Mouse (Mus musculus) midbrain, embryonic 12.5 days (tissue): ENCODE results near the gene Fgfr2. TPM values are rescaled to one million over a fixed set of nuclear protein-coding genes. Genes with fewer than 3 reads are reported as not detected.
A peak's percentile ranks its signal among the peaks of the same experiment; 100 is the strongest.

ENCODE experiments used
- ATAC-seq: fragments of 200-750 bp; cut with Nextera tagmentation; 2 replicates; pipeline ENCODE4 v1.8.0; 2017; ENCODE audit warnings: low read depth, moderate TSS enrichment, moderate library complexity; ENCODE audit not compliant: low FRiP score
- H3K27ac ChIP-seq: fragments of 300-500 bp; sonication (generic); replicated peaks from 2 replicates; pipeline ENCODE4 v1.5.1; 2016; ENCODE audit warnings: mild to moderate bottlenecking
- H3K27me3 ChIP-seq: fragments of 300-500 bp; sonication (generic); 2 replicates; pipeline ENCODE4 v1.6.1; 2016; ENCODE audit warnings: mild to moderate bottlenecking
- H3K36me3 ChIP-seq: fragments of 300-500 bp; sonication (generic); 2 replicates; pipeline ENCODE4 v1.6.1; 2016
- H3K4me1 ChIP-seq: fragments of 300-500 bp; sonication (generic); 2 replicates; pipeline ENCODE4 v1.6.1; 2016
- H3K4me2 ChIP-seq: fragments of 300-500 bp; sonication (generic); replicated peaks from 2 replicates; pipeline ENCODE4 v1.6.1; 2016; ENCODE audit warnings: mild to moderate bottlenecking, moderate library complexity
- H3K4me3 ChIP-seq: fragments of 300-500 bp; sonication (generic); 2 replicates; pipeline ENCODE4 v1.5.1; 2016; ENCODE audit warnings: mild to moderate bottlenecking
- H3K9ac ChIP-seq: fragments of 300-500 bp; sonication (generic); replicated peaks from 2 replicates; pipeline ENCODE4 v1.6.1; 2016; ENCODE audit warnings: mild to moderate bottlenecking, moderate library complexity
- H3K9me3 ChIP-seq: fragments of 300-500 bp; sonication (generic); 2 replicates; pipeline ENCODE4 v1.6.1; 2016; ENCODE audit warnings: mild to moderate bottlenecking
- WGBS: fragments of 180-500 bp; shearing (Covaris S2); methylation state at CpG from one replicate; pipeline ENCODE4 v1.1.7; 2016; 5-methylcytosine and 5-hydroxymethylcytosine counted together
- polyA plus RNA-seq: library from polyadenylated mRNA; unstranded; fragments of >200 nt; fragmentation: Nextera tagmentation; extraction: Ambion mirVana; gene quantifications from 2 replicates; pipeline ENCODE4 v1.2.1, GENCODE M21; 2016

Fgfr2 gene
- polyA plus RNA-seq, 1 experiment from 2014 or later: 96.5 TPM

- Histone ChIP-seq H3K36me3 (peaks cover 55% of the 10 kb centered on the region), H3K27me3 (peaks cover 32% of the 10 kb centered on the region), H3K4me1 (peaks cover 23% of the 10 kb centered on the region), H3K9me3 (no peaks in the 10 kb centered on the region), H3K4me3 (no peak overlapping the region), H3K4me2 (no peak overlapping the region), H3K9ac (no peak overlapping the region), H3K27ac (no peak overlapping the region)
- ATAC-seq: 0 out of 2 replicates have a peak, but pooled peaks have one; percentile 30
- 41% methylated on average over 12 of the region's 12 CpGs for WGBS
Observed at GRCm38 (mm10) chr7:130168296-130168695, 2954.9 kb downstream of the Fgfr2 start.

DNA sequence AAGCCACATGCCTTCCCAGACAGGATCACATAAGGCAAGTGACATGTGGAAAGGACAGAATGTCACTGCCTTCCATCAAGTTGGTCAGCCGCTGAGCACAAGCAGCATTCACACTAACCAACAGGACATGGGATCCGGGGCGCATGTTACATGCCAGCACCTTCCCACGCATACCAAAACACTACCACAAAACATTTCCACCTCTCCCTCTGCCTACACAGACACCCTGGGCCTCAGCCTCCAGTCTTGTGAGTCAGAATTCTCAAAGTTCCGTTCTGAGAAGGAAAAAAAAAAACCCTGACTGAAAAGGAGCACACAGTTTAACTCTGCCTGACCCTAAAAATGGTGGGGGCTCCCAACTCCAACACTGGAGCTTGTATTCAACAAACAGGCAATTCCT lies 2955.9 kb downstream of the Fgfr2 start:
- H3K4me1 ChIP-seq: peaks cover 23% of the 10 kb centered on the region
- no peak overlapping the region for H3K27ac ChIP-seq
- H3K36me3 ChIP-seq: peaks cover 52% of the 10 kb centered on the region
- H3K4me2 ChIP-seq: no peak overlapping the region
- no peak overlapping the region for H3K9ac ChIP-seq
- H3K9me3 ChIP-seq: no peaks in the 10 kb centered on the region
- H3K27me3 ChIP-seq: peaks cover 32% of the 10 kb centered on the region
- no peak overlapping the region for H3K4me3 ChIP-seq
- 76% methylated on average over 5 of the region's 5 CpGs for WGBS
- ATAC-seq: no peak

GRCm38 (mm10) chr7:130166190-130166589 lies 2957.0 kb downstream of the Fgfr2 start:
- ATAC-seq: no peak
- Histone ChIP-seq H3K4me1 (peaks cover 23% of the 10 kb centered on the region), H3K27ac (no peak overlapping the region), H3K36me3 (peaks cover 51% of the 10 kb centered on the region), H3K4me3 (no peak overlapping the region), H3K4me2 (no peak overlapping the region), H3K9ac (no peak overlapping the region), H3K9me3 (no peaks in the 10 kb centered on the region), H3K27me3 (peaks cover 22% of the 10 kb centered on the region)
- WGBS: 46% methylated on average over 4 of the region's 4 CpGs

DNA sequence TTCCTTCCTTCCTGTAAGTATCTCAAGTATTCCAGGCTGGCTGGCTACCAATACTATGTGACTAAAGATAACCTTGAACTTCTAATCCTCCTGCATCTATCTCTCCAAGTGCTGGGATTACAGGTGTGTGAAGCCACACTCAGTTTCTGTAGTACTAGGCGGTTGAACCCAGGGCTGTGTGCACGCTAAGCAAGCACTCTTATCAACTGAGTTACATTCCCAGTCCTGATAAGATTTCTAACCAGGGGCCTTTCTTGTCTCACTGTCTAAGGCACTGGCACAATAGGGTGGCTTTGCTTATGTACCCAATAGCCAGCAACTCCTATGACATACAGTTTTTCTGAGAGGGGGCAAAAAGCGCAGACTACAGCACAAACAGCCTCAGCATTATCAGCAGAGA lies 2957.7 kb downstream of the Fgfr2 start:
- H3K4me3 ChIP-seq: no peak overlapping the region
- peaks cover 49% of the 10 kb centered on the region for H3K36me3 ChIP-seq
- peaks cover 19% of the 10 kb centered on the region for H3K27me3 ChIP-seq
- peaks cover 23% of the 10 kb centered on the region for H3K4me1 ChIP-seq
- no peaks in the 10 kb centered on the region for H3K9me3 ChIP-seq
- 92% methylated on average over 3 of the region's 3 CpGs for WGBS
- no peak overlapping the region for H3K9ac ChIP-seq
- H3K27ac ChIP-seq: no peak overlapping the region
- ATAC-seq: no peak
- no peak overlapping the region for H3K4me2 ChIP-seq

DNA sequence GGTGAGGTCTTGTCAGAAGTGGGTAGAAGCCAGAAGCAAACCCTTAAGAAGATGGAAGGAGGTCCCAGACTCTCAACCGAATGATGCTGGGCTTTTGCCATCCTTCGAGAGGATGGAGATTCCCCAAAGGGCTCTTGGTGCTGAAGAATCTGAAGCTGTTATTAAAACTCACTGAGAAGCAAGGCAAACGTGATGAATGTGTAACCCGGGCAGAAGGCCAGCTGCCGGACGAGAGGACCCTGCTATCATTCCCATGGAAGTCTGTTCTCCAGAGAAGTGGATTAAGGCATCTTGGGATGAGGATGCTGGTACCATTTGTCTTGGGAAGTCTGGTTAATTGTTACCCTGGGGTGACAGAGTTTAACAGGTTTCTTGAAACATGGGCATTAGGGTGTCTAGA lies 2960.4 kb downstream of the Fgfr2 start:
- no peak overlapping the region for H3K9ac ChIP-seq
- no peaks in the 10 kb centered on the region for H3K9me3 ChIP-seq
- H3K4me2 ChIP-seq: no peak overlapping the region
- H3K4me1 ChIP-seq: peaks cover 12% of the 10 kb centered on the region; the same call in 1 of the 2 replicates
- no peak for ATAC-seq
- H3K27ac ChIP-seq: no peak overlapping the region
- peaks cover 6% of the 10 kb centered on the region; the same call in 1 of the 2 replicates for H3K27me3 ChIP-seq
- H3K36me3 ChIP-seq: peaks cover 30% of the 10 kb centered on the region
- no peak overlapping the region for H3K4me3 ChIP-seq
- 89% methylated on average over 6 of the region's 6 CpGs for WGBS

- no peak overlapping the region for H3K4me2 ChIP-seq
- H3K9ac ChIP-seq: no peak overlapping the region
- 78% methylated on average over 5 of the region's 5 CpGs for WGBS
- peaks cover 28% of the 10 kb centered on the region for H3K36me3 ChIP-seq
- peaks cover 3% of the 10 kb centered on the region; the same call in 1 of the 2 replicates for H3K27me3 ChIP-seq
- ATAC-seq: no peak
- no peaks in the 10 kb centered on the region for H3K9me3 ChIP-seq
- H3K27ac ChIP-seq: no peak overlapping the region
- no peak overlapping the region for H3K4me3 ChIP-seq
- H3K4me1 ChIP-seq: 0 out of 2 replicates have a peak, but pooled peaks cover 6% of the 10 kb centered on the region
Observed at GRCm38 (mm10) chr7:130161581-130161980, 2961.6 kb downstream of the Fgfr2 start.

GRCm38 (mm10) chr7:130158845-130159244 lies 2964.3 kb downstream of the Fgfr2 start:
- ATAC-seq: no peak
- no peak overlapping the region for H3K27ac ChIP-seq
- H3K4me1 ChIP-seq: no peaks in the 10 kb centered on the region
- 96% methylated on average over 3 of the region's 3 CpGs for WGBS
- no peak overlapping the region for H3K4me3 ChIP-seq
- no peak overlapping the region for H3K9ac ChIP-seq
- H3K27me3 ChIP-seq: no peaks in the 10 kb centered on the region
- peaks cover 21% of the 10 kb centered on the region for H3K36me3 ChIP-seq
- no peaks in the 10 kb centered on the region for H3K9me3 ChIP-seq
- H3K4me2 ChIP-seq: no peak overlapping the region

DNA sequence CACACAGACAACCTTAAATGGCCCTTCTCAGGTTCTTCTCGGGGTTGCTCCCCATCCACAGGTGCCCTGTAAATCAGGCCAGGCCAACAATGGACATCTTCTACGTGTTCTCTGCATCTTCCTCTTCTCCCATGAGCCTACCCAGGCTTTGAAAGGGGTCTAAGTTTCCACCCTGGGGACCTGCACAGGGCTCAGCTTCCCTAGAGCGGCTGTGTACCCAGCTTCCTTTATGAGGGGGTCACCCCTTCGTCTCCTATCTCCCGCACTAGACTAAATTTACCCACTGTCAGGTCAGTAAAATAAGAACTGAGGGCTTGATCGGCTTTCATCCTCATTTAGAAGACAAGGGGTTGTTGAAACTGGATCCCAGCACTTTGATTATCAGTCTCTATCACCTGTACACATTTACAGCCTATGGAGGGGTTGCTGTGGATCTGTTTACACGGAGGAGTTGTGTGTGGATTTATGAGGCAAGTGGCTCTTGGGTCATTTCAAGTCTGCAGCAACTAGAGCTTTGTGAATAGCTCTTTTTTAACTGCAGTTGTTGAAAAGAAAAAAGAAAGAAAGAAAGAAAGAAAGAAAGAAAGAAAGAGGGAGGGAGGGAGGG lies 2969.7 kb downstream of the Fgfr2 start:
- WGBS: 87% methylated on average over 7 of the region's 7 CpGs
- Histone ChIP-seq H3K27ac (no peak overlapping the region), H3K4me3 (no peak overlapping the region), H3K4me1 (no peaks in the 10 kb centered on the region), H3K9me3 (no peaks in the 10 kb centered on the region), H3K4me2 (no peak overlapping the region), H3K36me3 (no peaks in the 10 kb centered on the region), H3K27me3 (no peaks in the 10 kb centered on the region; the same call in none of the 2 replicates), H3K9ac (no peak overlapping the region)
- ATAC-seq: no peak

GRCm38 (mm10) chr7:130148906-130149305 lies 2974.2 kb downstream of the Fgfr2 start:
- Histone ChIP-seq H3K9me3 (no peaks in the 10 kb centered on the region), H3K27ac (no peak overlapping the region), H3K36me3 (no peaks in the 10 kb centered on the region), H3K4me1 (no peaks in the 10 kb centered on the region), H3K4me2 (no peak overlapping the region), H3K4me3 (no peak overlapping the region), H3K9ac (no peak overlapping the region), H3K27me3 (peaks cover 4% of the 10 kb centered on the region)
- 91% methylated on average over 5 of the region's 5 CpGs for WGBS
- no peak for ATAC-seq

GRCm38 (mm10) chr7:130147230-130147629 lies 2975.9 kb downstream of the Fgfr2 start:
- H3K9me3 ChIP-seq: no peaks in the 10 kb centered on the region
- peaks cover 8% of the 10 kb centered on the region; the same call in 1 of the 2 replicates for H3K27me3 ChIP-seq
- no peak overlapping the region for H3K4me3 ChIP-seq
- no peak overlapping the region for H3K27ac ChIP-seq
- no peaks in the 10 kb centered on the region for H3K36me3 ChIP-seq
- no peaks in the 10 kb centered on the region for H3K4me1 ChIP-seq
- 86% methylated on average over 7 of the region's 7 CpGs for WGBS
- ATAC-seq: no peak
- H3K9ac ChIP-seq: no peak overlapping the region
- no peak overlapping the region for H3K4me2 ChIP-seq

DNA sequence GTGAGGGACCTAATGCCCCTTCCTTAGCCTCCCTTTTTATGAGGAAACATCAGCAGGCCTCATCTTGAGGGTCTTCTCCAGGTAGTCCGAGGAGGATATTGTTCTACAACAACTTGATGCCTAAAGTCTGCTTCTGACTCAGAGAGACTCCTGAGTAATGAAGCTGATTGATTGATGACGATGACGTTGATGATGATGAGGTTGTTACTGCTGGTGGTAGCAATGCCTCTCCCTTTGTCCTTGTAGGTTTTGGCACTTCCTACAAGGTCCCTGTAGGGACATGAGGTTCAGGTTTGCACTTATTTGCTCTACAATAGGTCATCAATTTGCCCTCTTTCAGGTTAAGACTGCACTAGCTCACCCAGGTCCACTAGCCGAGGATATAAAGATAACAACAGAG lies 2977.9 kb downstream of the Fgfr2 start:
- Histone ChIP-seq H3K27ac (no peak overlapping the region), H3K9me3 (no peaks in the 10 kb centered on the region), H3K27me3 (peaks cover 8% of the 10 kb centered on the region; the same call in 1 of the 2 replicates), H3K9ac (no peak overlapping the region), H3K36me3 (no peaks in the 10 kb centered on the region), H3K4me2 (no peak overlapping the region), H3K4me1 (no peaks in the 10 kb centered on the region), H3K4me3 (no peak overlapping the region)
- ATAC-seq: no peak
- 91% methylated on average over 4 of the region's 4 CpGs for WGBS

- Histone ChIP-seq H3K27ac (no peak overlapping the region), H3K36me3 (no peaks in the 10 kb centered on the region), H3K9ac (no peak overlapping the region), H3K27me3 (peaks cover 8% of the 10 kb centered on the region; the same call in 1 of the 2 replicates), H3K4me3 (no peak overlapping the region), H3K4me2 (no peak overlapping the region), H3K4me1 (no peaks in the 10 kb centered on the region), H3K9me3 (no peaks in the 10 kb centered on the region)
- ATAC-seq: no peak
- 65% methylated on average over 7 of the region's 7 CpGs for WGBS
Observed at GRCm38 (mm10) chr7:130143371-130143770, 2979.8 kb downstream of the Fgfr2 start.
